Mouse (Mus musculus): ENCODE data around the gene Tnik. TPM values are rescaled to one million over a fixed set of nuclear protein-coding genes. Genes with fewer than 3 reads are reported as not detected.

Gene Tnik
- total and polyA plus RNA-seq, 2 experiments from 2014 or later: 58.2 to 118 TPM

- Histone ChIP-seq H3K27ac (ENCODE audit: low read depth, low read length) (no peak overlapping the region), H3K4me3 (ENCODE audit: low read depth, low read length) (0 out of 2 replicates have a peak overlapping the region, but pooled peaks have one; percentile 94), H3K27me3 (ENCODE audit: insufficient read depth, low read length) (no peaks in the 10 kb centered on the region), H3K36me3 (ENCODE audit: insufficient read depth, low read length) (no peaks in the 10 kb centered on the region), H3K4me2 (ENCODE audit: low read depth, low read length, poor library complexity, severe bottlenecking) (peak overlapping the region; percentile 65), H3K9ac (replicated peaks; ENCODE audit: low read length, poor library complexity, severe bottlenecking) (no peak overlapping the region), H3K4me1 (ENCODE audit: insufficient read depth, low read length) (peaks cover 13% of the 10 kb centered on the region), H3K9me3 (ENCODE audit: low read length) (no peaks in the 10 kb centered on the region)
- ATAC-seq (ENCODE audit: low FRiP score) (no peak), DNase-seq (ENCODE audit: low spot score) (no peak)
- 69% methylated on average over 7 of the region's 7 CpGs for WGBS
- no peak for TF ChIP-seq CTCF (IDR thresholded peaks at IDR 0.05)
These were observed 4.2 kb downstream of the Tnik start for GRCm38 (mm10) chr3:28267211-28267610.

DNA sequence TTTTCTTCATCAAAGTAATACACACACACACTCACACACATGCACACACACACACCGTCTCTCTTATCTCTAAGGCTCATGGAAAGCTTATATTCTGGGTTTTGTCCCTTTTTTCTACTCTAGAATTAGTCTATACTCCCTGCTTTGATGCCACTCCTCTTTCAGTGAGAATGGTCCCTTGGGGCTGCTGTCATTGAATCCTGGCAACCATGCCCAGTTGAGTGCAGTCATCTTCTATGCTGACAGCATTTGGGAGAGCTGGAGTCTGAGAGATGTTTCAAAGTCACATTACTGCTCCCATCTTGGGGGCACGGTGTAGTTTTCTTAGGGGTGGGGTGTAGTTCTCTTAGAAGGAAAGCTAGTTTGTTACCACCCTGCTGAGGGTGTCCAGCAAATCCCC is 6.7 kb downstream of the Tnik start:
- peaks cover 15% of the 10 kb centered on the region for H3K4me1 ChIP-seq (ENCODE audit: insufficient read depth, low read length)
- no peaks in the 10 kb centered on the region for H3K36me3 ChIP-seq (ENCODE audit: insufficient read depth, low read length)
- DNase-seq (ENCODE audit: low spot score) (peak; percentile 65), ATAC-seq (ENCODE audit: low FRiP score) (no peak)
- H3K27me3 ChIP-seq (ENCODE audit: insufficient read depth, low read length): no peaks in the 10 kb centered on the region
- H3K9me3 ChIP-seq (ENCODE audit: low read length): no peaks in the 10 kb centered on the region
- 34% methylated on average over 2 of the region's 2 CpGs for WGBS
- H3K4me3 ChIP-seq (ENCODE audit: low read depth, low read length): no peak overlapping the region
- no peak overlapping the region for H3K9ac ChIP-seq (replicated peaks; ENCODE audit: low read length, poor library complexity, severe bottlenecking)
- 0 out of 2 replicates have a peak overlapping the region, but pooled peaks have one; percentile 2 for H3K4me2 ChIP-seq (ENCODE audit: low read depth, low read length, poor library complexity, severe bottlenecking)
- no peak for TF ChIP-seq CTCF (IDR thresholded peaks at IDR 0.05)
- H3K27ac ChIP-seq (ENCODE audit: low read depth, low read length): no peak overlapping the region

- DNase-seq (ENCODE audit: low spot score) (no peak), ATAC-seq (ENCODE audit: low FRiP score) (no peak)
- Histone ChIP-seq H3K9ac (replicated peaks; ENCODE audit: low read length, poor library complexity, severe bottlenecking) (no peak overlapping the region), H3K4me3 (ENCODE audit: low read depth, low read length) (no peak overlapping the region), H3K9me3 (ENCODE audit: low read length) (no peaks in the 10 kb centered on the region), H3K4me1 (ENCODE audit: insufficient read depth, low read length) (peaks cover 15% of the 10 kb centered on the region), H3K27me3 (ENCODE audit: insufficient read depth, low read length) (no peaks in the 10 kb centered on the region), H3K4me2 (ENCODE audit: low read depth, low read length, poor library complexity, severe bottlenecking) (no peak overlapping the region), H3K36me3 (ENCODE audit: insufficient read depth, low read length) (no peaks in the 10 kb centered on the region), H3K27ac (ENCODE audit: low read depth, low read length) (no peak overlapping the region)
- no peak for TF ChIP-seq CTCF (IDR thresholded peaks at IDR 0.05)
These were observed 8.9 kb downstream of the Tnik start for GRCm38 (mm10) chr3:28271884-28272283.

GRCm38 (mm10) chr3:28274763-28275162 is 11.7 kb downstream of the Tnik start:
- peaks cover 10% of the 10 kb centered on the region; the same call in 1 of the 2 replicates for H3K4me1 ChIP-seq (ENCODE audit: insufficient read depth, low read length)
- no peak overlapping the region for H3K27ac ChIP-seq (ENCODE audit: low read depth, low read length)
- DNase-seq (ENCODE audit: low spot score): no peak
- H3K9ac ChIP-seq (replicated peaks; ENCODE audit: low read length, poor library complexity, severe bottlenecking): no peak overlapping the region
- ATAC-seq (ENCODE audit: low FRiP score): no peak
- no peaks in the 10 kb centered on the region for H3K36me3 ChIP-seq (ENCODE audit: insufficient read depth, low read length)
- no peaks in the 10 kb centered on the region for H3K27me3 ChIP-seq (ENCODE audit: insufficient read depth, low read length)
- no peak overlapping the region for H3K4me3 ChIP-seq (ENCODE audit: low read depth, low read length)
- no peak for TF ChIP-seq CTCF (IDR thresholded peaks at IDR 0.05)
- no peaks in the 10 kb centered on the region for H3K9me3 ChIP-seq (ENCODE audit: low read length)
- WGBS: 91% methylated on average over 4 of the region's 4 CpGs
- no peak overlapping the region for H3K4me2 ChIP-seq (ENCODE audit: low read depth, low read length, poor library complexity, severe bottlenecking)

DNA sequence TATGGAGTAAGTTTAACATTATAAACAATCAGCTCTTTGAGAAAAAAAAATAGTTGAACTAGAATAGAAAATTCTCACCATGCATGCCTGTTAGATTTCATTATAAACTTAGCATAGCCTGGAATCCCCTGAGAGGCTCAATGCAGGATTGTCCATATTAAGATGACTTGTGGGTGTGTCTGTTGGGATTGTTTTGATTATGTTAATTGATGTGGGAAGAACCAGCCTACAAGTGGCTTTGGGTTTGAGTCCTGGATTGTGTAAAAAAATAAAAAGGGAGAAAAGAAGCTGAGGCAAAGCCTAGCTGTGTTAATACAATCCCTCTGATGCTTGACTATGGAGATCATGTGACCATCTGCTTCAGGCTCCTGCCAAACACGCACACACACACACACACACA is 26.7 kb downstream of the Tnik start:
- no peak overlapping the region for H3K9ac ChIP-seq (replicated peaks; ENCODE audit: low read length, poor library complexity, severe bottlenecking)
- ATAC-seq (ENCODE audit: low FRiP score) (no peak), DNase-seq (ENCODE audit: low spot score) (no peak)
- no peak for TF ChIP-seq CTCF (IDR thresholded peaks at IDR 0.05)
- H3K9me3 ChIP-seq (ENCODE audit: low read length): no peaks in the 10 kb centered on the region
- no peak overlapping the region for H3K4me2 ChIP-seq (ENCODE audit: low read depth, low read length, poor library complexity, severe bottlenecking)
- H3K4me3 ChIP-seq (ENCODE audit: low read depth, low read length): no peak overlapping the region
- H3K4me1 ChIP-seq (ENCODE audit: insufficient read depth, low read length): no peaks in the 10 kb centered on the region; the same call in 1 of the 2 replicates
- H3K27ac ChIP-seq (ENCODE audit: low read depth, low read length): no peak overlapping the region
- WGBS: 88% methylated on average over 1 of the region's 1 CpGs
- H3K36me3 ChIP-seq (ENCODE audit: insufficient read depth, low read length): no peaks in the 10 kb centered on the region
- H3K27me3 ChIP-seq (ENCODE audit: insufficient read depth, low read length): no peaks in the 10 kb centered on the region

DNA sequence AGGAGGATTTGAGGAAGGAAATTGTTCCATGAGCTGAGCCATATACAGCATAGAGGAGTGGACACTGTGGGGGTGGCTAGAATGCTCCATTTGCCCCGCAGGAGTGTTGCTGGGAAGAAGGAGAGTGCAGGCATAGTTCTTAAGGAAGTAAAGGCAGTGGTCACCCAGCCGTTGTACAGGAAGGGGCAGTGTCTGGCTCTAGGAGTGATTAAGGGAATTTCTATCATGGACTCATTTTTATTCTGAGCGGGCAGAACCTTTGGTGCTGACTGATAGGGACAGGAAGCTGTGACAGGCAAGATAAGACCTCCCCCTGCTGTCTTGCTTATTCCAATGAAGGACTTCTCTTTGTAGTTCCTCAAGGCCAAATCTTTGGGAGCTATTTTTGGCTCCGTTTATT is 38.4 kb downstream of the Tnik start:
- no peaks in the 10 kb centered on the region for H3K27me3 ChIP-seq (ENCODE audit: insufficient read depth, low read length)
- H3K4me2 ChIP-seq (ENCODE audit: low read depth, low read length, poor library complexity, severe bottlenecking): no peak overlapping the region
- no peak overlapping the region for H3K4me3 ChIP-seq (ENCODE audit: low read depth, low read length)
- ATAC-seq (ENCODE audit: low FRiP score): no peak
- TF ChIP-seq CTCF (IDR thresholded peaks at IDR 0.05): no peak
- H3K9ac ChIP-seq (replicated peaks; ENCODE audit: low read length, poor library complexity, severe bottlenecking): no peak overlapping the region
- 75% methylated on average over 4 of the region's 4 CpGs for WGBS
- H3K36me3 ChIP-seq (ENCODE audit: insufficient read depth, low read length): no peaks in the 10 kb centered on the region
- no peak overlapping the region for H3K27ac ChIP-seq (ENCODE audit: low read depth, low read length)
- no peaks in the 10 kb centered on the region for H3K9me3 ChIP-seq (ENCODE audit: low read length)
- DNase-seq (ENCODE audit: low spot score): no peak
- no peaks in the 10 kb centered on the region for H3K4me1 ChIP-seq (ENCODE audit: insufficient read depth, low read length)
